Mouse (Mus musculus) ES-E14 (cell line): ENCODE measurements around the gene Ptgis.

ENCODE experiments used
- HCFC1 ChIP-seq: IDR thresholded peaks from 2 replicates; pipeline ENCODE4 v1.6.1; 2012; ENCODE audit warnings: low read length, inconsistent platforms, borderline replicate concordance; ENCODE audit not compliant: insufficient read depth
- MAFK ChIP-seq: IDR thresholded peaks from 2 replicates; pipeline ENCODE4 v1.6.1; 2014; ENCODE audit warnings: mild to moderate bottlenecking, low read depth, low read length, inconsistent platforms; ENCODE audit not compliant: insufficient read depth
- ZC3H11A ChIP-seq: IDR thresholded peaks from 2 replicates; pipeline ENCODE4 v1.6.1; 2012; ENCODE audit warnings: low read depth, mild to moderate bottlenecking, inconsistent platforms, low read length, borderline replicate concordance

- TF ChIP-seq ZC3H11A, result no peak
- no peak for TF ChIP-seq HCFC1
- TF ChIP-seq MAFK, result no peak
These were observed 28.3 kb upstream of the Ptgis start for GRCm38 (mm10) chr2:167268721-167269120.
